Mouse (Mus musculus): Measurements from ENCODE around the gene Tpx2. TPM values are rescaled to one million over a fixed set of nuclear protein-coding genes. Genes with fewer than 3 reads are reported as not detected.

Tpx2 gene
- polyA plus RNA-seq, 1 experiment from 2014 or later, result 37.3 TPM

DNA sequence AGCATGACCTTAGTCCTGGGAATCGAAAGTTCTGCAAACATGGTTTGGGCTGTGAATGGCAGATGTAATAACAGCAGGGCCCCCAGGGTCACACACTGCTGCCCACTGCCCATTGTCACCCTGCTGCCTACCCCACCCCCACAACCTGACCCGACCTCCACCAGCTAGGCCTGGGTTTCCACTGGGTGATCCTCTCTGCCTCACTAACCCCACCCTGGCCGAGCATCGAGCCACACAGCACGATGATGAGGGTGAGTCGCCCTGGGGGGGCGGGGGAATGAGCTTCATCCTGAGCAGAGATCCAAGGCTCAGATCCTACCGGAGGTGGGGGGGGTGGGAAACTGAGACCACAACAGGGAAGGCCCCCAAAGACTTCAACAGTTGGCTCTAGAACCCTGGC is 76.4 kb downstream of the Tpx2 start:
- TF ChIP-seq CTCF (IDR thresholded peaks at IDR 0.05; ENCODE audit: low read depth), result no peak
- Histone ChIP-seq H3K4me2 (ENCODE audit: low read length) (no peak overlapping the region), H3K27ac (peak overlapping the region; percentile 89; the same call in 1 of the 2 replicates), H3K27me3 (ENCODE audit: insufficient read depth, low read length) (no peaks in the 10 kb centered on the region), H3K36me3 (ENCODE audit: insufficient read depth, low read length) (no peaks in the 10 kb centered on the region), H3K9ac (ENCODE audit: low read depth, low read length) (no peak overlapping the region), H3K4me1 (replicated peaks; ENCODE audit: insufficient read depth, low read length) (peaks cover 42% of the 10 kb centered on the region), H3K4me3 (replicated peaks; ENCODE audit: low read depth, low read length) (no peak overlapping the region), H3K9me3 (replicated peaks; ENCODE audit: low read length) (no peaks in the 10 kb centered on the region)
- no peak for DNase-seq (ENCODE audit: low spot score)
- 24% methylated on average over 8 of the region's 8 CpGs for WGBS
- ATAC-seq (replicated peaks; ENCODE audit: low FRiP score, low read depth), result no peak

DNA sequence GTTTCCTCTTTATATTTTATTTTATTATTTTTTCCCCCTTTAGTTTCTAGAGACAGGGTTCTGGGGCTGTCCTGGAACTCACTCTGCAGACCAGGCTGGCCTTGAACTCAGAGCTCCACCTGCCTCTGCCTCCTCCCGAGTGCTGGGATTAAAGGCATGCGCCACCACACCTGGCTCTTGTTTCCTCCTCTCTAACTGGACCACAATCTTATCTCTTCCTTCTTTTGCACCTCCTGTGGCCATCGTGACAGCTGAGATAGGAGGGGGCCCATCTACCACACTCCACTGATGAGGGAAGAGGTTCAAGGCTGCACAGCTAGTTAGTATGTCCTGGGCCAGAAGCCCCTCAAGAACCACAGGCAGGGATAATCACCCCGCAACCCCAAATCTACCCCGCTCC is 76.8 kb downstream of the Tpx2 start:
- Histone ChIP-seq H3K9me3 (replicated peaks; ENCODE audit: low read length) (no peaks in the 10 kb centered on the region), H3K4me3 (replicated peaks; ENCODE audit: low read depth, low read length) (no peak overlapping the region), H3K4me2 (ENCODE audit: low read length) (no peak overlapping the region), H3K36me3 (ENCODE audit: insufficient read depth, low read length) (no peaks in the 10 kb centered on the region), H3K9ac (ENCODE audit: low read depth, low read length) (no peak overlapping the region), H3K27ac (peak overlapping the region; percentile 89; the same call in 1 of the 2 replicates), H3K4me1 (replicated peaks; ENCODE audit: insufficient read depth, low read length) (peaks cover 42% of the 10 kb centered on the region), H3K27me3 (ENCODE audit: insufficient read depth, low read length) (no peaks in the 10 kb centered on the region)
- WGBS, result 84% methylated on average over 5 of the region's 5 CpGs
- DNase-seq (ENCODE audit: low spot score), result no peak
- ATAC-seq (replicated peaks; ENCODE audit: low FRiP score, low read depth), result no peak
- TF ChIP-seq CTCF (IDR thresholded peaks at IDR 0.05; ENCODE audit: low read depth), result no peak

DNA sequence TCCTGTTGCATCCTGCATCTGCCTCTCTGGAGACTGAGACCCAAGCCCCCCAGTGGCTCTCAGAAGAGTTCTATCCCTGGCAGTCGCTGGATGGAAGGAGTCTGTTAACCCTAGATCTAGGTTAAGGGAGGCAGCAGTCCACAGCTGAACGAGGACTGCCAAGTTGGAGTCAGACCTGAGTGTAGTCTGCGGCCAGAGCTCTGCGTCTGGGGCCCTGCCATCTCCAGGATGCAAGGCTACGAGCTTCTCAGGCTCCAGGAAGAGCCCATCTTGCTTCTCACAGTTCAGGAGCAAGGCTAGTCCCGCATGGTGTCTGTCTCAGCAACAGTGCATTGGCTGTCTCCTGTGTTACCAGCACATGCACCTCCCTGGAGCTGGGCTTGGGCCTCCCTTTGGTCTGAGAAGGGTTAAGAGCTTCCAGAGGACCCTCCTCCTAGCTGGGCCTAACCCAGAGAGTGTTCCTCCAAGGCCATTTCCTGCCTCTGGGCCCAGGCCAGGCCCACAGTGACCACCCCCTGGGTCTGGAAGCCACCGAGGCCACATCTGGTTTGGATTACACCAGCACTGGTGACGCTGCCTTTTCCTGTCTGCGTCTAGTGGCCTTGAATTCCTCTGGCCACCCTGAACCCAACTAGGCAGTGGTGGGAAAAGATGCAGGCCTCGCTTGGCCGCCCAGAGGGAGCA is 77.6 kb downstream of the Tpx2 start:
- TF ChIP-seq CTCF (IDR thresholded peaks at IDR 0.05; ENCODE audit: low read depth), result no peak
- 24% methylated on average over 11 of the region's 11 CpGs for WGBS
- peak overlapping the region; percentile 89 for H3K27ac ChIP-seq
- no peak overlapping the region for H3K4me3 ChIP-seq (replicated peaks; ENCODE audit: low read depth, low read length)
- DNase-seq (ENCODE audit: low spot score), result peak; percentile 91
- H3K4me1 ChIP-seq (replicated peaks; ENCODE audit: insufficient read depth, low read length), result peaks cover 50% of the 10 kb centered on the region
- peak; percentile 74 for ATAC-seq (replicated peaks; ENCODE audit: low FRiP score, low read depth)
- no peaks in the 10 kb centered on the region for H3K27me3 ChIP-seq (ENCODE audit: insufficient read depth, low read length)
- no peak overlapping the region for H3K4me2 ChIP-seq (ENCODE audit: low read length)
- no peaks in the 10 kb centered on the region for H3K36me3 ChIP-seq (ENCODE audit: insufficient read depth, low read length)
- H3K9me3 ChIP-seq (replicated peaks; ENCODE audit: low read length), result no peaks in the 10 kb centered on the region
- H3K9ac ChIP-seq (ENCODE audit: low read depth, low read length), result 0 out of 2 replicates have a peak overlapping the region, but pooled peaks have one; percentile 35

DNA sequence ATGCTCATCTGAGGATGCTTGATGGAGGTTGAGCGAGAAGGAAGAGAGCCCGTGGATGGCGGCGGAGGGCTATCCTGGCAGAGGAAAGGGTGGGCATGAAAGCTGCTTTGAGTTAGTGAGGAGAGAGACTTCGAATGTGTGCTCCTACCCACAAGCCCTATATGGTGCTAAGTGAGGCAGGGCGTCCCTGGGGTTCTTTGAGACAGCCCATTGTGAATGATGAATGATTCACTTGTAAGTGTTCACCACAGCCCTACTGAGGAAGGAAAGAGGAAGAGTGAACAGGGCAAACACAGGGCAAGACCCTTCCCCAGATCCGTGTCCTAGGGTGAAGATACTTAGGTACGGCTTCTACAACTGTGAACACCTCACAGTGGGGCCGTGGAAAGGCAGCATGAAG is 79.1 kb downstream of the Tpx2 start:
- Histone ChIP-seq H3K9ac (ENCODE audit: low read depth, low read length) (0 out of 2 replicates have a peak overlapping the region, but pooled peaks have one; percentile 8), H3K27me3 (ENCODE audit: insufficient read depth, low read length) (no peaks in the 10 kb centered on the region), H3K4me2 (ENCODE audit: low read length) (no peak overlapping the region), H3K36me3 (ENCODE audit: insufficient read depth, low read length) (no peaks in the 10 kb centered on the region), H3K4me1 (replicated peaks; ENCODE audit: insufficient read depth, low read length) (peaks cover 53% of the 10 kb centered on the region), H3K27ac (peak overlapping the region; percentile 85), H3K4me3 (replicated peaks; ENCODE audit: low read depth, low read length) (no peak overlapping the region), H3K9me3 (replicated peaks; ENCODE audit: low read length) (no peaks in the 10 kb centered on the region)
- no peak for TF ChIP-seq CTCF (IDR thresholded peaks at IDR 0.05; ENCODE audit: low read depth)
- no peak for ATAC-seq (replicated peaks; ENCODE audit: low FRiP score, low read depth)
- DNase-seq (ENCODE audit: low spot score), result no peak
- WGBS, result 66% methylated on average over 9 of the region's 9 CpGs

DNA sequence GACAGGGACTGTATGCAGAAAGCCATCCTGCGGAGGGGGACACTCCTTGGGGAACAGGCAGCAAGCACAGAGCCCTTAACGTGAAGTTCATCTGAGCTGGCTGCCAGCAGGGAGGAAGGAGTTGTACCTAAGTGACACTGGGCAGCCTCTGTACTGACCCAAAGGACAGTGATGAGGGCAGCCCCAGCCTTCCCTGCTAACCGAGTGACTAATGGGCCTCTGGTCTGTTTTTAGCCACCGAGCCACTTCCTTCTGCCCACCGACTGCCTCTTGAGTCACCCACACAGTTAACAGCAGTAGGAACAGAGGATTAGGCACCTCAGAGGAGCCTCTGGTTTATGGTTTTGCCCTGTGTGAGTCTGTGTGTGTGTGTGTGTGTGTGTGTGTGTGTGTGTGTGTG is 79.6 kb downstream of the Tpx2 start:
- Histone ChIP-seq H3K4me1 (replicated peaks; ENCODE audit: insufficient read depth, low read length) (peaks cover 53% of the 10 kb centered on the region), H3K9ac (ENCODE audit: low read depth, low read length) (0 out of 2 replicates have a peak overlapping the region, but pooled peaks have one; percentile 8), H3K36me3 (ENCODE audit: insufficient read depth, low read length) (no peaks in the 10 kb centered on the region), H3K4me3 (replicated peaks; ENCODE audit: low read depth, low read length) (no peak overlapping the region), H3K4me2 (ENCODE audit: low read length) (no peak overlapping the region), H3K9me3 (replicated peaks; ENCODE audit: low read length) (no peaks in the 10 kb centered on the region), H3K27me3 (ENCODE audit: insufficient read depth, low read length) (no peaks in the 10 kb centered on the region), H3K27ac (peak overlapping the region; percentile 85)
- no peak for DNase-seq (ENCODE audit: low spot score)
- no peak for ATAC-seq (replicated peaks; ENCODE audit: low FRiP score, low read depth)
- WGBS, result 40% methylated on average over 5 of the region's 5 CpGs
- TF ChIP-seq CTCF (IDR thresholded peaks at IDR 0.05; ENCODE audit: low read depth), result no peak

DNA sequence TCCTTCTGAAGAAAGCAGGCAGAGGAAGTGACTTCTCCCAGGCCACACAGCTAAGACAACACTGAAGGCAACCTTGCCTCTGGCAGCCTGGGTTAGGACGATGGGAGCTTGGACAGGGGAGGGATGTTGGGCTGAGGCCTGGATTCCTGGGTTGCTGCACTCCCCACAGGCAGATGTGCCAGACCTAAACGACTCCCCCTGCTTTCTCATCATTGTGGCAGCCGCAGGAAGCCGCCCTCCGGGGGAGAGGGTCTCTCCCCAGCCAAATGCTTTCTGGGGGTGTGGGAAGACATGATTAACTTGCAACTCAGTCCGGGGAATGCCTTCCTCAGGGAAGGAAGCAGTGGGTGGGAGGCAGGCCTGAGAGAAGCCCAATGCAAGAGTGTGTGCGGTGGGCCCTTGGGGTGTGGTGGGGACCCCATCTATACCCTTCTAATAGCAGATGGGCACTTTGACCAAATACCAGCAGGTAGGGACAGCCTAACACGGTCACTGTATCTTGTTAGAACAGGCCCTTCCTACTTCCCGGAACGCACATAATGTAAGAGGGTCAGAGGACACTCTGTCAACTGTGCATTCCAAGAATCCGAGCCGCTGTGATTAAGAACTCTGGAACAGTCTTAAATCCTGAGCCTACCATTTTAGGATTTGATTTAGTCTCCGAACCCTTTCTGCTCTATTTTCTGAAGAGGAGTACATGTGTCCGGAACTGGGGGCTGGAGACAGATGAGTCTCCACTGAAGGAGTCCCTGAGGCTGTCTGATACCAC is 80.6 kb downstream of the Tpx2 start:
- peak; percentile 86 for DNase-seq (ENCODE audit: low spot score)
- peaks cover 56% of the 10 kb centered on the region for H3K4me1 ChIP-seq (replicated peaks; ENCODE audit: insufficient read depth, low read length)
- H3K9ac ChIP-seq (ENCODE audit: low read depth, low read length), result 0 out of 2 replicates have a peak overlapping the region, but pooled peaks have one; percentile 31

More for the DNA sequence above, 80.6 kb downstream of the Tpx2 start:
- no peaks in the 10 kb centered on the region for H3K36me3 ChIP-seq (ENCODE audit: insufficient read depth, low read length)
- TF ChIP-seq CTCF (IDR thresholded peaks at IDR 0.05; ENCODE audit: low read depth), result no peak
- H3K4me2 ChIP-seq (ENCODE audit: low read length), result no peak overlapping the region
- H3K4me3 ChIP-seq (replicated peaks; ENCODE audit: low read depth, low read length), result no peak overlapping the region
- H3K9me3 ChIP-seq (replicated peaks; ENCODE audit: low read length), result no peaks in the 10 kb centered on the region
- 0 out of 2 replicates have a peak, but pooled peaks have one; percentile 20 for ATAC-seq (replicated peaks; ENCODE audit: low FRiP score, low read depth)
- no peaks in the 10 kb centered on the region for H3K27me3 ChIP-seq (ENCODE audit: insufficient read depth, low read length)
- 20% methylated on average over 14 of the region's 14 CpGs for WGBS
- H3K27ac ChIP-seq, result peak overlapping the region; percentile 85
